Mouse (Mus musculus) ES-Bruce4 (cell line): Measurements from ENCODE around the gene Tmc7. TPM values are rescaled to one million over a fixed set of nuclear protein-coding genes. Genes with fewer than 3 reads are reported as not detected.

Experiments
- H3K27ac ChIP-seq: 2 replicates; pipeline ENCODE4 v1.5.1; 2012; ENCODE audit warnings: low read length, inconsistent platforms; ENCODE audit not compliant: insufficient read depth
- H3K27me3 ChIP-seq: 2 replicates; pipeline ENCODE4 v1.6.1; 2012; ENCODE audit warnings: mild to moderate bottlenecking, low read length, inconsistent platforms; ENCODE audit not compliant: control insufficient read depth, poor library complexity, insufficient read depth, severe bottlenecking
- H3K36me3 ChIP-seq: 2 replicates; pipeline ENCODE4 v1.6.1; 2012; ENCODE audit warnings: inconsistent platforms, mild to moderate bottlenecking, low read length, moderate library complexity; ENCODE audit not compliant: control insufficient read depth, poor library complexity, insufficient read depth, severe bottlenecking
- H3K4me1 ChIP-seq: one replicate; pipeline ENCODE4 v1.8.1; 2011; ENCODE audit warnings: low read length; ENCODE audit not compliant: control insufficient read depth, insufficient read depth
- H3K4me3 ChIP-seq: 2 replicates; pipeline ENCODE4 v1.5.1; 2011; ENCODE audit warnings: low read depth, mild to moderate bottlenecking, low read length
- H3K9ac ChIP-seq: 2 replicates; pipeline ENCODE4 v1.6.1; 2012; ENCODE audit warnings: low read depth, mild to moderate bottlenecking, inconsistent platforms; ENCODE audit not compliant: poor library complexity, severe bottlenecking
- H3K9me3 ChIP-seq: replicated peaks from 2 replicates; pipeline ENCODE4 v1.6.1; 2012; ENCODE audit warnings: mild to moderate bottlenecking, low read length, inconsistent platforms; ENCODE audit not compliant: control insufficient read depth, poor library complexity, insufficient read depth, severe bottlenecking
- CTCF ChIP-seq: IDR thresholded peaks from one replicate; pipeline ENCODE4 v1.8.1; 2011; ENCODE audit warnings: low read depth, low read length
- EP300 ChIP-seq: IDR thresholded peaks from 2 replicates; pipeline ENCODE4 v1.6.1; 2011; ENCODE audit warnings: low read depth, low read length; ENCODE audit not compliant: insufficient read depth
- POLR2A ChIP-seq: IDR thresholded peaks from one replicate; pipeline ENCODE4 v1.8.1; 2011; ENCODE audit warnings: low read length; ENCODE audit not compliant: insufficient read depth
- polyA plus RNA-seq: library from polyadenylated mRNA; stranded (reverse); fragments of >200 nt; gene quantifications from 2 replicates; pipeline ENCODE4 v1.2.4, GENCODE M21; 2011; ENCODE audit warnings: low read depth; ENCODE audit not compliant: missing spikeins, insufficient read depth, insufficient read length

The Tmc7 gene
- polyA plus RNA-seq, 1 experiment: 7.7 TPM

- H3K4me3 ChIP-seq: no peak overlapping the region
- no peaks in the 10 kb centered on the region for H3K36me3 ChIP-seq
- TF ChIP-seq EP300: no peak
- no peak for TF ChIP-seq CTCF
- TF ChIP-seq POLR2A: no peak
- H3K9me3 ChIP-seq: no peaks in the 10 kb centered on the region
- no peaks in the 10 kb centered on the region for H3K27me3 ChIP-seq
- H3K9ac ChIP-seq: no peak overlapping the region
- no peak overlapping the region for H3K27ac ChIP-seq
- no peaks in the 10 kb centered on the region for H3K4me1 ChIP-seq
These were observed 33.6 kb upstream of the Tmc7 start for GRCm38 (mm10) chr7:118618104-118618503.

- Histone ChIP-seq H3K4me3 (no peak overlapping the region), H3K4me1 (peaks cover 4% of the 10 kb centered on the region), H3K9ac (no peak overlapping the region), H3K36me3 (no peaks in the 10 kb centered on the region), H3K27me3 (no peaks in the 10 kb centered on the region), H3K27ac (no peak overlapping the region), H3K9me3 (no peaks in the 10 kb centered on the region)
- no peak for TF ChIP-seq POLR2A
- TF ChIP-seq EP300: no peak
- no peak for TF ChIP-seq CTCF
These were observed 29.5 kb upstream of the Tmc7 start for GRCm38 (mm10) chr7:118614076-118614475.

GRCm38 (mm10) chr7:118611933-118612332, 27.4 kb upstream of the Tmc7 start:
- H3K4me1 ChIP-seq: peaks cover 4% of the 10 kb centered on the region
- H3K36me3 ChIP-seq: no peaks in the 10 kb centered on the region
- no peaks in the 10 kb centered on the region for H3K9me3 ChIP-seq
- TF ChIP-seq EP300 (no peak), POLR2A (no peak)
- no peaks in the 10 kb centered on the region for H3K27me3 ChIP-seq
- H3K4me3 ChIP-seq: no peak overlapping the region
- no peak overlapping the region for H3K27ac ChIP-seq
- no peak overlapping the region for H3K9ac ChIP-seq

- TF ChIP-seq POLR2A (no peak), EP300 (no peak), CTCF (no peak)
- no peak overlapping the region for H3K4me3 ChIP-seq
- no peak overlapping the region for H3K9ac ChIP-seq
- H3K27me3 ChIP-seq: no peaks in the 10 kb centered on the region
- H3K36me3 ChIP-seq: no peaks in the 10 kb centered on the region
- no peaks in the 10 kb centered on the region for H3K9me3 ChIP-seq
- peaks cover 4% of the 10 kb centered on the region for H3K4me1 ChIP-seq
- H3K27ac ChIP-seq: no peak overlapping the region
These were observed 26.7 kb upstream of the Tmc7 start for GRCm38 (mm10) chr7:118611185-118611749.

- H3K27ac ChIP-seq: no peak overlapping the region
- no peak for TF ChIP-seq POLR2A
- H3K36me3 ChIP-seq: no peaks in the 10 kb centered on the region
- H3K27me3 ChIP-seq: no peaks in the 10 kb centered on the region
- H3K9me3 ChIP-seq: no peaks in the 10 kb centered on the region
- H3K4me1 ChIP-seq: peaks cover 4% of the 10 kb centered on the region
- H3K9ac ChIP-seq: no peak overlapping the region
- H3K4me3 ChIP-seq: no peak overlapping the region
These were observed 26.2 kb upstream of the Tmc7 start for GRCm38 (mm10) chr7:118610721-118611120.

GRCm38 (mm10) chr7:118609815-118610214, 25.3 kb upstream of the Tmc7 start:
- Histone ChIP-seq H3K27me3 (no peaks in the 10 kb centered on the region), H3K9ac (no peak overlapping the region), H3K9me3 (no peaks in the 10 kb centered on the region), H3K4me3 (no peak overlapping the region), H3K27ac (no peak overlapping the region), H3K4me1 (peaks cover 4% of the 10 kb centered on the region), H3K36me3 (no peaks in the 10 kb centered on the region)
- TF ChIP-seq EP300 (no peak), CTCF (no peak), POLR2A (no peak)
